Mouse (Mus musculus): Measurements from ENCODE around the gene Grasp.

GRCm38 (mm10) chr15:101234611-101235341, 10.8 kb downstream of the Grasp start:
- TF ChIP-seq CTCF (conservative IDR thresholded peaks at IDR 0.05; ENCODE audit: insufficient read depth, insufficient read length, low read depth, low read length), result no peak
- TF ChIP-seq POLR2A (IDR thresholded peaks at IDR 0.05; ENCODE audit: low read depth, low read length), result no peak
